Mouse (Mus musculus): ENCODE measurements around the gene Clip4.

DNA sequence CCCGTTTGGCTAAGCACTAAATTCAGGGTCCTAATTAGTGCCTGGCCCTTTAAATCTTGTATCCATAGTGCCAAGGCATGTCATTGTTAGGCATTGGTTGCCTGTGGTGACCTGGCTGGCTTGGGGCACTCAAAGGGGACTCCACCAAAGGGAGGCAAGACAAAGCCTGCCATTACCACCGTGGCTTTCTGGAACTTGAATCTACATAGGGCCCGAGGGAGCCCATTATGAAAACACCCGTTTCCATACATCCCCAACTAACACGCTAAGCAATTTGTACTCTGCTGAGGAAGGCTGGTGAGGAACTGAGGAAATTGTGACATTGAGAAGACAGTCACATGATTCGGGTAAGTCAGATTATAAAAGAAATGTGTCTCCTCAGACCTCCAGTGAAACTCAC lies 1.3 kb downstream of the Clip4 start:
- TF ChIP-seq CTCF (IDR thresholded peaks at IDR 0.05; ENCODE audit: low read depth, low read length) (no peak), GATA1 (IDR thresholded peaks at IDR 0.05; ENCODE audit: borderline replicate concordance, low read length) (no peak), POLR2AphosphoS5 (IDR thresholded peaks at IDR 0.05; ENCODE audit: insufficient replicate concordance, low read depth, low read length) (no peak)
